Mouse (Mus musculus) E14TG2a.4 (cell line): Measurements from ENCODE around the gene Tmem168.

Experiments
- H3K27me3 ChIP-seq: 2 replicates; pipeline ENCODE4 v1.6.1; 2014; ENCODE audit warnings: low read length, control low read depth; ENCODE audit not compliant: insufficient read depth
- H3K36me3 ChIP-seq: 2 replicates; pipeline ENCODE4 v1.6.1; 2014; ENCODE audit warnings: low read length, control low read depth; ENCODE audit not compliant: insufficient read depth
- H3K4me1 ChIP-seq: replicated peaks from 2 replicates; pipeline ENCODE4 v1.6.1; 2014; ENCODE audit warnings: low read depth, low read length, control low read depth
- H3K4me3 ChIP-seq: replicated peaks from 2 replicates; pipeline ENCODE4 v1.5.1; 2014; ENCODE audit warnings: mild to moderate bottlenecking, low read length
- H3K9me3 ChIP-seq: 2 replicates; pipeline ENCODE4 v1.6.1; 2014; ENCODE audit warnings: low read length, control low read depth
- CTCF ChIP-seq: conservative IDR thresholded peaks from 2 replicates; pipeline ENCODE4 v1.5.1; 2014; ENCODE audit warnings: low read length
- NANOG ChIP-seq: IDR thresholded peaks from 2 replicates; pipeline ENCODE4 v1.6.1; 2014; ENCODE audit warnings: borderline replicate concordance, low read length, mixed read lengths
- POU5F1 ChIP-seq: IDR thresholded peaks from 2 replicates; pipeline ENCODE4 v1.6.1; 2014; ENCODE audit warnings: low read length, borderline replicate concordance

Tmem168 gene

GRCm38 (mm10) chr6:13617110-13617509 is 9.2 kb upstream of the Tmem168 start:
- no peaks in the 10 kb centered on the region for H3K36me3 ChIP-seq
- no peaks in the 10 kb centered on the region for H3K4me1 ChIP-seq
- no peaks in the 10 kb centered on the region for H3K9me3 ChIP-seq
- TF ChIP-seq POU5F1 (no peak), NANOG (no peak), CTCF (no peak)
- no peak overlapping the region for H3K4me3 ChIP-seq
- no peaks in the 10 kb centered on the region for H3K27me3 ChIP-seq

DNA sequence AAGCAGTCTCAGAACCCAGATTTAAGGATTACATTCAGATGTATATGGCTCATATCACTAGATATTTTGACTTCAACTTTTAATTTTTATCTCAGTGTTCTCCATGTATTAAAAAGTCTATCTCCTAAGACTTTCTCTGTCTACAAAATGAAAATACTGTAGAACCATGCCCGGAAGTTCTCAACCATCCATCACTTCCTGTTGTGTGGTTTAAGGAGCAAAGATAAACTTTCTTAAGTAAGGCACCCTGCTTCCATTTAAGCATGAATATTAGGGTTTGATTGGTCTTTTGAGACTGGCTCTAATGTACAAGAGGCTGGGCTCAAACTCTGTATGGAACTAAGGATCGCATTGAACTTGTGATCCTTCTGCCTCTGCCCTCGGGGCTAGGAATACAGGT is 6.7 kb upstream of the Tmem168 start:
- no peaks in the 10 kb centered on the region for H3K4me1 ChIP-seq
- H3K36me3 ChIP-seq = no peaks in the 10 kb centered on the region
- H3K27me3 ChIP-seq = no peaks in the 10 kb centered on the region
- H3K4me3 ChIP-seq = no peak overlapping the region
- no peak for TF ChIP-seq POU5F1
- no peak for TF ChIP-seq CTCF
- no peak for TF ChIP-seq NANOG
- peaks cover 16% of the 10 kb centered on the region for H3K9me3 ChIP-seq

GRCm38 (mm10) chr6:13613671-13614070 is 5.8 kb upstream of the Tmem168 start:
- Histone ChIP-seq H3K4me3 (no peak overlapping the region), H3K27me3 (no peaks in the 10 kb centered on the region), H3K4me1 (peaks cover under 1% of the 10 kb centered on the region; the same call in 1 of the 2 replicates), H3K36me3 (no peaks in the 10 kb centered on the region), H3K9me3 (peaks cover 19% of the 10 kb centered on the region)
- TF ChIP-seq POU5F1 (no peak), NANOG (no peak), CTCF (no peak)

- H3K36me3 ChIP-seq = no peaks in the 10 kb centered on the region
- no peak overlapping the region for H3K4me3 ChIP-seq
- peaks cover 19% of the 10 kb centered on the region for H3K9me3 ChIP-seq
- H3K27me3 ChIP-seq = no peaks in the 10 kb centered on the region
- H3K4me1 ChIP-seq = peaks cover 19% of the 10 kb centered on the region
- TF ChIP-seq NANOG (no peak), POU5F1 (no peak), CTCF (no peak)
Observed at GRCm38 (mm10) chr6:13610869-13611268, 3.0 kb upstream of the Tmem168 start.

- Histone ChIP-seq H3K36me3 (no peaks in the 10 kb centered on the region; the same call in 1 of the 2 replicates), H3K9me3 (peaks cover 19% of the 10 kb centered on the region), H3K4me3 (no peak overlapping the region), H3K27me3 (no peaks in the 10 kb centered on the region), H3K4me1 (peaks cover 19% of the 10 kb centered on the region)
- no peak for TF ChIP-seq POU5F1
- no peak for TF ChIP-seq CTCF
- TF ChIP-seq NANOG = no peak
Observed at GRCm38 (mm10) chr6:13609353-13610140, 1.6 kb upstream of the Tmem168 start.

DNA sequence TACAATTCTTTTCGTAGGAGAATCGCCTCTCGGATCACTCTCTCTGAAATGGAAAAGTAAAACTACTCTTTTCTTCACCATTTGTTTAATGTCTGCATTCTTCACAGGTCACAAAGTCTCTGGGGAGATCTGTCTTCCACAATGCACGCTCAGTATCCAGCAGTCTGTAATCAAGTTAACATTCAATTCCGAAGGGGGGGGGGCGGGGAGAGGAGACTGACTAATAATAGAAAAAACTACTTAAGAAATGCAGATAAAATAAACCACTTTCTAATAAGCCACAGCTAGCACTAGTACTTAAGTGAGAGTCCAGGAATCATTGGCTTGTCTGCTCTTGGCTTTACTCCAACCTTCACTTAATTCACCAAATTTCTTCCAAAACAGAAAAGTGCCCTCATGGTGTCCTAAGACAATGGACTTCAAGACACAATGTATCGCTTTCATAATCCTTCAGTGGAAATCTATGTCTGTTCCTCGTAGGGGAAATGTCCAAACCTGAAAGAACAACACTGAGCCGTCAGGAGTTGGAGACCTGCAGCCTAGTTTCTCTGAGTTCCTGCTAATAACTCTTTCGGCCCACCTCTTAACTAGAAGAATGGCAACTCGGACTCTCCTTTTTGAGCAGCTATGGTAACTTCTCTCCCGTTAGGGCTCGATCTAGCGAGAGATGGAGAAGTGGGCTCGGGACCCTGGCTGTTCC is 829 bp downstream of the Tmem168 start:
- TF ChIP-seq POU5F1 (no peak), NANOG (no peak), CTCF (no peak)
- H3K36me3 ChIP-seq = peaks cover 12% of the 10 kb centered on the region
- H3K9me3 ChIP-seq = peaks cover 19% of the 10 kb centered on the region
- peak overlapping the region; percentile 88 for H3K4me3 ChIP-seq
- no peaks in the 10 kb centered on the region for H3K27me3 ChIP-seq
- peaks cover 19% of the 10 kb centered on the region for H3K4me1 ChIP-seq

- H3K27me3 ChIP-seq = no peaks in the 10 kb centered on the region
- H3K36me3 ChIP-seq = peaks cover 17% of the 10 kb centered on the region
- H3K9me3 ChIP-seq = peaks cover 19% of the 10 kb centered on the region
- H3K4me1 ChIP-seq = peaks cover 19% of the 10 kb centered on the region
- 0 out of 2 replicates have a peak overlapping the region, but pooled peaks have one; percentile 32 for H3K4me3 ChIP-seq
- TF ChIP-seq POU5F1 = no peak
- no peak for TF ChIP-seq CTCF
- TF ChIP-seq NANOG = no peak
Observed at GRCm38 (mm10) chr6:13606394-13606793, 1.5 kb downstream of the Tmem168 start.

DNA sequence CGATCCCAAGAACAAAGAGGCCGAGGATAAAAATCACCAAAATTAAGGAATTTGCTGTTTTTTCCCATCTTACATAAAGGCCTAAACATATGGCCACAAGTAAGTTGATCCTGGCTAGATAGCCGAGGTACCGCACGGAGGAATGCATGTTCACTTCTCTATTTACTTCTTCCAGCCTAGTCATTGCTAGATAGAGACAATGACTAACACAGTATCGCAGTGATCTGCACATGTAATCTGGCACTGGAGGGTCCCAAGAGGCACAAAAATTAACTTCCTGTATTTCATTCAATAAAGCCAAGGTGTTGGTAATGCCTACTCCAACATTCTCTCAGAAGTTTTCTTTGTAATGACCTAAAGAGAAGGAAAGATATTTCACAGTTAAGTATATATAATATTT is 4.8 kb downstream of the Tmem168 start:
- TF ChIP-seq CTCF (no peak), NANOG (no peak), POU5F1 (no peak)
- no peaks in the 10 kb centered on the region for H3K27me3 ChIP-seq
- H3K9me3 ChIP-seq = no peaks in the 10 kb centered on the region
- peaks cover 13% of the 10 kb centered on the region for H3K4me1 ChIP-seq
- H3K36me3 ChIP-seq = peaks cover 19% of the 10 kb centered on the region
- no peak overlapping the region for H3K4me3 ChIP-seq

DNA sequence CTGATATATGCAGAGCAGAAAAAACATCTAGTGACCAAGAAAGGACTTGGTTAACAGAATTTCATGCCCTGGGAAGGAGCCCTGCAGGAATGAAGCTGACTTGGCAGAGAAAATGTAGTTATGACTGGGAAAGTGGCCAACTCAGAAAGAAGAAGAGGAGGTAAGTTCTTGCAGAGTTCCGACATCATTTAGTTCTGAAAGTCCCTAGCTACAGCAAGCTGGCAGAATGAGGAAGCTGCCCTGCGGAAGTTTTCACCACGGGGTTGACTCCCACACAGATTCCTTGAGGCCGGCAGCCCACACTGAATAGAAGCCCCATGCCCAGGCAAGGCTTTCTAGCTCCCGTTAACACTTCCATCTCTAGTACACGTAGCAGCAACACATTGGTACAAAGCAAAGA is 6.3 kb downstream of the Tmem168 start:
- H3K4me3 ChIP-seq = no peak overlapping the region
- H3K27me3 ChIP-seq = no peaks in the 10 kb centered on the region
- H3K36me3 ChIP-seq = peaks cover 19% of the 10 kb centered on the region
- no peaks in the 10 kb centered on the region for H3K9me3 ChIP-seq
- TF ChIP-seq NANOG = no peak
- TF ChIP-seq CTCF = no peak
- H3K4me1 ChIP-seq = peaks cover 6% of the 10 kb centered on the region
